In genomic region chrX:159256921-159257421, GRCm38 (mm10) we compare ENCODE assay signal across 8 mouse cellular contexts. TPM values are rescaled to one million over a fixed set of nuclear protein-coding genes. Genes with fewer than 3 reads are reported as not detected.
DNase-seq lines count a peak whose midpoint lies in the region; ATAC-seq and TF ChIP-seq lines count a peak whose summit lies in the region.

No protein-coding gene starts in this region.

- peaks cover 23% of the 10 kb centered on the region for H3K4me1 ChIP-seq in erythroblast, embryonic 14.5 days (ENCODE audit: control insufficient read depth)
- H3K4me1 ChIP-seq in limb, embryonic 10.5 days, result peaks cover 5% of the 10 kb centered on the region; the same call in 1 of the 2 replicates
- H3K4me1 ChIP-seq in small intestine, adult 2 months (ENCODE audit: control insufficient read depth, insufficient read depth, insufficient read length, low read length), result no peaks in the 10 kb centered on the region

- peak; percentile 71 for DNase-seq in embryo, embryonic 10 days (ENCODE audit: low spot score)
- DNase-seq in gastrocnemius, postnatal 25 days, result peak; percentile 58
- DNase-seq in induced T-regulatory cell, adult 2 months (ENCODE audit: low read depth), result peak; percentile 68
- peak; percentile 45 for DNase-seq in limb, embryonic 10.5 days (ENCODE audit: low spot score)
- peak; percentile 54 for DNase-seq in mesoderm, embryonic 11.5 days (ENCODE audit: low read depth, low spot score)

- H3K36me3 ChIP-seq in erythroblast, embryonic 14.5 days (ENCODE audit: control insufficient read depth), result no peaks in the 10 kb centered on the region
- no peaks in the 10 kb centered on the region for H3K36me3 ChIP-seq in limb, embryonic 10.5 days
- no peaks in the 10 kb centered on the region for H3K36me3 ChIP-seq in small intestine, adult 2 months (ENCODE audit: control insufficient read depth, insufficient read depth, low read length)

- peak overlapping the region; percentile 82 for H3K4me3 ChIP-seq in erythroblast, embryonic 14.5 days (replicated peaks)
- peak overlapping the region; percentile 71 for H3K4me3 ChIP-seq in limb, embryonic 10.5 days
- peak overlapping the region; percentile 99 for H3K4me3 ChIP-seq in small intestine, adult 2 months (ENCODE audit: low read depth, low read length)

- H3K9me3 ChIP-seq in erythroblast, embryonic 14.5 days (ENCODE audit: control insufficient read depth, low read length), result peaks cover 9% of the 10 kb centered on the region
- H3K9me3 ChIP-seq in limb, embryonic 10.5 days (replicated peaks), result no peaks in the 10 kb centered on the region

- H3K27ac ChIP-seq in limb, embryonic 10.5 days, result peak overlapping the region; percentile 91; the same call in 1 of the 2 replicates
- H3K27ac ChIP-seq in small intestine, adult 2 months (ENCODE audit: insufficient read depth, low read depth, low read length), result peak overlapping the region; percentile 11; the same call in 1 of the 2 replicates

- WGBS in limb, embryonic 10.5 days, result 11% methylated on average over 20 of the region's 20 CpGs
- 17% methylated on average over 20 of the region's 20 CpGs for WGBS in small intestine, adult 2 months

- no peak for TF ChIP-seq POLR2A in small intestine, adult 2 months (IDR thresholded peaks at IDR 0.05; ENCODE audit: low read depth, low read length)

- H3K27me3 ChIP-seq in erythroblast, embryonic 14.5 days (ENCODE audit: control insufficient read depth), result peaks cover 12% of the 10 kb centered on the region
- H3K27me3 ChIP-seq in limb, embryonic 10.5 days (ENCODE audit: low read depth, poor library complexity, severe bottlenecking), result peaks cover 56% of the 10 kb centered on the region
- H3K27me3 ChIP-seq in small intestine, adult 2 months (ENCODE audit: control insufficient read depth, insufficient read depth, low read length), result no peaks in the 10 kb centered on the region

- no peak for TF ChIP-seq CTCF in small intestine, adult 2 months (IDR thresholded peaks at IDR 0.05; ENCODE audit: extremely low read depth, insufficient read length, insufficient replicate concordance, low read depth, low read length)

- ATAC-seq in erythroblast, adult 5-6 weeks (replicated peaks; ENCODE audit: low FRiP score, poor library complexity, severe bottlenecking), result no peak

RNA-seq across cellular contexts. Expression of gene Rps6ka3, which starts 46.9 kb away (rescaled TPM):
- 0.13 TPM in 2 replicates for polyA plus RNA-seq in erythroblast, embryonic 14.5 days (2012)
- total RNA-seq in erythroblast, adult 5-6 weeks (2015; ENCODE audit: low replicate concordance), result 15.3 and 36.7 TPM in 2 replicates
- total RNA-seq in erythroblast, adult 5-6 weeks (2017; ENCODE audit: low replicate concordance), result 8.4 and 14.3 TPM in 2 replicates
- total RNA-seq in gastrocnemius, postnatal 25 days (2021), result 10 to 100 TPM; 55.3 to 73.1 TPM
- 5.8 and 6.5 TPM in 2 replicates for polyA plus RNA-seq in limb, embryonic 10.5 days (2016; fragmentation: Nextera tagmentation; extraction: Ambion mirVana)
- 3.8 and 7.8 TPM in 2 replicates for polyA plus RNA-seq in small intestine, adult 2 months (2012; rRNA removed)
